Mouse (Mus musculus): ENCODE results near the gene Tnfaip1. TPM values are rescaled to one million over a fixed set of nuclear protein-coding genes. Genes with fewer than 3 reads are reported as not detected.

Gene Tnfaip1
- polyA plus RNA-seq, 1 experiment from 2014 or later: 82.9 TPM

- Histone ChIP-seq H3K9ac (replicated peaks; ENCODE audit: low read depth, low read length) (no peak overlapping the region), H3K4me1 (ENCODE audit: control insufficient read depth, insufficient read depth, low read length) (no peaks in the 10 kb centered on the region), H3K4me2 (replicated peaks; ENCODE audit: low read depth, low read length) (no peak overlapping the region), H3K4me3 (ENCODE audit: low read depth, low read length) (no peak overlapping the region), H3K27me3 (ENCODE audit: control insufficient read depth, insufficient read depth, low read length) (peaks cover 20% of the 10 kb centered on the region), H3K27ac (ENCODE audit: low read length) (no peak overlapping the region), H3K36me3 (ENCODE audit: control insufficient read depth, insufficient read depth, low read length) (no peaks in the 10 kb centered on the region), H3K9me3 (ENCODE audit: control insufficient read depth, low read depth, low read length) (no peaks in the 10 kb centered on the region)
- ATAC-seq (ENCODE audit: insufficient number of reproducible peaks, insufficient read depth, low FRiP score, low read depth): no peak
- WGBS: 53% methylated on average over 7 of the region's 7 CpGs
These were observed 52.5 kb downstream of the Tnfaip1 start for GRCm38 (mm10) chr11:78483639-78484038.

- H3K4me2 ChIP-seq (replicated peaks; ENCODE audit: low read depth, low read length): no peak overlapping the region
- H3K9me3 ChIP-seq (ENCODE audit: control insufficient read depth, low read depth, low read length): no peaks in the 10 kb centered on the region
- no peak overlapping the region for H3K4me3 ChIP-seq (ENCODE audit: low read depth, low read length)
- no peaks in the 10 kb centered on the region; the same call in 1 of the 2 replicates for H3K36me3 ChIP-seq (ENCODE audit: control insufficient read depth, insufficient read depth, low read length)
- H3K27ac ChIP-seq (ENCODE audit: low read length): no peak overlapping the region
- no peaks in the 10 kb centered on the region for H3K27me3 ChIP-seq (ENCODE audit: control insufficient read depth, insufficient read depth, low read length)
- WGBS: 81% methylated on average over 3 of the region's 3 CpGs
- no peak for ATAC-seq (ENCODE audit: insufficient number of reproducible peaks, insufficient read depth, low FRiP score, low read depth)
- H3K4me1 ChIP-seq (ENCODE audit: control insufficient read depth, insufficient read depth, low read length): no peaks in the 10 kb centered on the region
- no peak overlapping the region for H3K9ac ChIP-seq (replicated peaks; ENCODE audit: low read depth, low read length)
These were observed 60.8 kb downstream of the Tnfaip1 start for GRCm38 (mm10) chr11:78475289-78475688.

Other genes with a start within 250 kb of the Tnfaip1 start
- 0.17 and 0.32 TPM in 2 replicates for gene BC030499, start 245.5 kb downstream of the Tnfaip1 start, polyA plus RNA-seq (2014; fragmentation: Nextera tagmentation; extraction: Ambion mirVana)
- 40.5 and 44.6 TPM in 2 replicates for gene Spag5, start 234.8 kb downstream of the Tnfaip1 start, polyA plus RNA-seq (2014; fragmentation: Nextera tagmentation; extraction: Ambion mirVana)
- gene Aldoc, start 213.4 kb downstream of the Tnfaip1 start, polyA plus RNA-seq (2014; fragmentation: Nextera tagmentation; extraction: Ambion mirVana): 18.8 and 21.2 TPM in 2 replicates
- 67.7 and 69.8 TPM in 2 replicates for gene Pigs, start 207.9 kb downstream of the Tnfaip1 start, polyA plus RNA-seq (2014; fragmentation: Nextera tagmentation; extraction: Ambion mirVana)
- gene Unc119, start 192.8 kb downstream of the Tnfaip1 start, polyA plus RNA-seq (2014; fragmentation: Nextera tagmentation; extraction: Ambion mirVana): 45.9 and 47.5 TPM in 2 replicates
- 0.45 and 0.64 TPM in 2 replicates for gene Foxn1, start 149.8 kb downstream of the Tnfaip1 start, polyA plus RNA-seq (2014; fragmentation: Nextera tagmentation; extraction: Ambion mirVana)
- 0.10 TPM in 2 replicates for gene Slc13a2, start 114.1 kb downstream of the Tnfaip1 start, polyA plus RNA-seq (2014; fragmentation: Nextera tagmentation; extraction: Ambion mirVana)
- gene Slc46a1, start 70.6 kb downstream of the Tnfaip1 start, polyA plus RNA-seq (2014; fragmentation: Nextera tagmentation; extraction: Ambion mirVana): 12.9 and 14.3 TPM in 2 replicates
- 2.1 and 3.6 TPM in 2 replicates for gene Sarm1, start 38.6 kb downstream of the Tnfaip1 start, polyA plus RNA-seq (2014; fragmentation: Nextera tagmentation; extraction: Ambion mirVana)
- 0.81 and 5.4 TPM in 2 replicates for gene Vtn, start 37.2 kb downstream of the Tnfaip1 start, polyA plus RNA-seq (2014; fragmentation: Nextera tagmentation; extraction: Ambion mirVana)
- not detected in 2 replicates for gene Sebox, start 32.9 kb downstream of the Tnfaip1 start, polyA plus RNA-seq (2014; fragmentation: Nextera tagmentation; extraction: Ambion mirVana)
- gene Tmem199, start 24.2 kb downstream of the Tnfaip1 start, polyA plus RNA-seq (2014; fragmentation: Nextera tagmentation; extraction: Ambion mirVana): 52.1 and 52.9 TPM in 2 replicates
- gene Poldip2, start 24.1 kb downstream of the Tnfaip1 start, polyA plus RNA-seq (2014; fragmentation: Nextera tagmentation; extraction: Ambion mirVana): 131 and 135 TPM in 2 replicates
- 126 and 142 TPM in 2 replicates for gene Ift20, start within 50 bp of the Tnfaip1 start, polyA plus RNA-seq (2014; fragmentation: Nextera tagmentation; extraction: Ambion mirVana)
- 88.5 and 113 TPM in 2 replicates for gene Tmem97, start 14.4 kb upstream of the Tnfaip1 start, polyA plus RNA-seq (2014; fragmentation: Nextera tagmentation; extraction: Ambion mirVana)
- gene Nlk, start 161.0 kb upstream of the Tnfaip1 start, polyA plus RNA-seq (2014; fragmentation: Nextera tagmentation; extraction: Ambion mirVana): 10.1 and 13.4 TPM in 2 replicates
- 42.2 and 44.9 TPM in 2 replicates for gene Ccnq, start 215.4 kb upstream of the Tnfaip1 start, polyA plus RNA-seq (2014; fragmentation: Nextera tagmentation; extraction: Ambion mirVana)

Data from stomach, embryonic 14.5 days (tissue).